Mouse (Mus musculus): ENCODE results near the gene Urm1. TPM values are rescaled to one million over a fixed set of nuclear protein-coding genes. Genes with fewer than 3 reads are reported as not detected.

Urm1 gene
- polyA plus RNA-seq, 1 experiment = 42.3 TPM

DNA sequence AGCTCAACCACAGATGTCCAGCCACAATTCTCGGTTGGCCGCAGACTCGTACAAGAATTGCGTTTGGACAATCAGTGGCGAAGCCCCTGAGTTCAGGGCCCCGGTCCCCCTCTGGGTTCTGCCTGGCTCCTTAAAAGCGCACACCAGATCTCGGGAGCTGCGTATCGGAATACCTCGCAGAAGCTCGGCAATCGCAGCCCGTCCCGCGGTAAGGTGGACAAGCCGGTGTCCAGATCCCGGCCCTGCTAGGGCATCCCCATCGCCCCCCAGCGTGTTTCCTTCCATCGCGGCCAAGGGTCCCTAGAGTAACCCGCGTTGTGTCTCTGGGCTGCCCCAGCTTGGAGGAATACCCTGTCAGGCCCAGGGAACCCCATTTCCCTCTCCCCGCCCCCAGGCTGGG, 25.8 kb downstream of the Urm1 start:
- Histone ChIP-seq H3K4me1 (ENCODE audit: control insufficient read depth, insufficient read depth, insufficient read length, low read length) (no peaks in the 10 kb centered on the region), H3K36me3 (ENCODE audit: control insufficient read depth, insufficient read depth, low read length) (peaks cover 17% of the 10 kb centered on the region), H3K27me3 (ENCODE audit: control insufficient read depth, insufficient read depth, low read length) (no peaks in the 10 kb centered on the region), H3K27ac (ENCODE audit: insufficient read depth, low read depth, low read length) (no peak overlapping the region), H3K4me3 (ENCODE audit: low read depth, low read length) (no peak overlapping the region)
- 75% methylated on average over 25 of the region's 25 CpGs for WGBS
- no peak for TF ChIP-seq CTCF (IDR thresholded peaks at IDR 0.05; ENCODE audit: extremely low read depth, insufficient read length, insufficient replicate concordance, low read depth, low read length)
- no peak for TF ChIP-seq POLR2A (IDR thresholded peaks at IDR 0.05; ENCODE audit: low read depth, low read length)

GRCm38 (mm10) chr2:29846061-29846853, 26.4 kb downstream of the Urm1 start:
- Histone ChIP-seq H3K4me3 (ENCODE audit: low read depth, low read length) (no peak overlapping the region), H3K27ac (ENCODE audit: insufficient read depth, low read depth, low read length) (no peak overlapping the region), H3K4me1 (ENCODE audit: control insufficient read depth, insufficient read depth, insufficient read length, low read length) (no peaks in the 10 kb centered on the region), H3K36me3 (ENCODE audit: control insufficient read depth, insufficient read depth, low read length) (peaks cover 17% of the 10 kb centered on the region), H3K27me3 (ENCODE audit: control insufficient read depth, insufficient read depth, low read length) (no peaks in the 10 kb centered on the region)
- TF ChIP-seq POLR2A (IDR thresholded peaks at IDR 0.05; ENCODE audit: low read depth, low read length) (no peak), CTCF (IDR thresholded peaks at IDR 0.05; ENCODE audit: extremely low read depth, insufficient read length, insufficient replicate concordance, low read depth, low read length) (no peak)
- 33% methylated on average over 47 of the region's 47 CpGs for WGBS

DNA sequence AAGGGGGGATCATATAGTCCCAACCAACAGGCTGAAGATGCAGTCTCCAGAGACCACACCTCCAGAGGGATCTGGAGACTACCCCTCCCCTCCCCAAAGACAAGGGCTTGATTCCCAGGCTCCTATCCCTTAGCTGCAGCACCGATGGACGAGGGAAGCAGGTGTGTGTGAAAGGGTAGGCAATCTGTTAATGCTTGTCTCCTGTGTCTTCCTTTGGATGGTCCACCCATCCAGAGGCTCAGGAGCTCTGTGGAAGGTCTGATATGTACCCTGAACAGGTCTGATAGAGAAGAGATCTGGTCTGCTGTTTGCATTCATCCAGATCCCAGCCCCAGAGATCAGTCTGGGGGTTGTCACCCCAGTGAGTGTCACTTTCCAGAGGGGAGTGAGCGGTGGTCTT, 27.0 kb downstream of the Urm1 start:
- TF ChIP-seq POLR2A (IDR thresholded peaks at IDR 0.05; ENCODE audit: low read depth, low read length) (no peak), CTCF (IDR thresholded peaks at IDR 0.05; ENCODE audit: extremely low read depth, insufficient read length, insufficient replicate concordance, low read depth, low read length) (no peak)
- 64% methylated on average over 3 of the region's 3 CpGs for WGBS
- no peaks in the 10 kb centered on the region for H3K4me1 ChIP-seq (ENCODE audit: control insufficient read depth, insufficient read depth, insufficient read length, low read length)

DNA sequence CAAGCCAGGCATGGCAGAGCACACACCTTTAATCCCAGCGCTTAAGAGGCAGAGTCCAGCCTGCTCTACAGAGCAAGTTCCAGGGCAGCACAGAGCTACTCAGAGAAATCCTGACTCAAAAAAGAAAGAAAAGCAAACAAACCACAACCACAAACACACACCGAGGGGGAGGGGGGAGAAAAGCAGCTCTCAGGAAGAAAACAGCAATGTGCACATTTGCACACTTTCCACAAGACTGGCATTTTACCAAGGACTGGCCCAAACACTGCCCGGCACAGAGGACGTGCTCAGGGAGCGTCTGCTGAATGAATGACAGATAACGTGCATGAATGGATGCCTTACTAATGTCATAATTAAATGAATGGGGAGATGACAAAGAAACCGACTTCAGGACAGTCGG, 29.2 kb downstream of the Urm1 start:
- no peak overlapping the region for H3K4me3 ChIP-seq (ENCODE audit: low read depth, low read length)
- TF ChIP-seq POLR2A (IDR thresholded peaks at IDR 0.05; ENCODE audit: low read depth, low read length) = no peak
- no peak for TF ChIP-seq CTCF (IDR thresholded peaks at IDR 0.05; ENCODE audit: extremely low read depth, insufficient read length, insufficient replicate concordance, low read depth, low read length)
- no peaks in the 10 kb centered on the region for H3K27me3 ChIP-seq (ENCODE audit: control insufficient read depth, insufficient read depth, low read length)
- H3K27ac ChIP-seq (ENCODE audit: insufficient read depth, low read depth, low read length) = no peak overlapping the region
- WGBS = 58% methylated on average over 8 of the region's 8 CpGs
- H3K4me1 ChIP-seq (ENCODE audit: control insufficient read depth, insufficient read depth, insufficient read length, low read length) = no peaks in the 10 kb centered on the region
- H3K36me3 ChIP-seq (ENCODE audit: control insufficient read depth, insufficient read depth, low read length) = peaks cover 1% of the 10 kb centered on the region; the same call in 1 of the 2 replicates

More for the DNA sequence above, 27.0 kb downstream of the Urm1 start:
- H3K4me3 ChIP-seq (ENCODE audit: low read depth, low read length) = no peak overlapping the region
- H3K27ac ChIP-seq (ENCODE audit: insufficient read depth, low read depth, low read length) = no peak overlapping the region
- H3K27me3 ChIP-seq (ENCODE audit: control insufficient read depth, insufficient read depth, low read length) = no peaks in the 10 kb centered on the region
- H3K36me3 ChIP-seq (ENCODE audit: control insufficient read depth, insufficient read depth, low read length) = peaks cover 12% of the 10 kb centered on the region

DNA sequence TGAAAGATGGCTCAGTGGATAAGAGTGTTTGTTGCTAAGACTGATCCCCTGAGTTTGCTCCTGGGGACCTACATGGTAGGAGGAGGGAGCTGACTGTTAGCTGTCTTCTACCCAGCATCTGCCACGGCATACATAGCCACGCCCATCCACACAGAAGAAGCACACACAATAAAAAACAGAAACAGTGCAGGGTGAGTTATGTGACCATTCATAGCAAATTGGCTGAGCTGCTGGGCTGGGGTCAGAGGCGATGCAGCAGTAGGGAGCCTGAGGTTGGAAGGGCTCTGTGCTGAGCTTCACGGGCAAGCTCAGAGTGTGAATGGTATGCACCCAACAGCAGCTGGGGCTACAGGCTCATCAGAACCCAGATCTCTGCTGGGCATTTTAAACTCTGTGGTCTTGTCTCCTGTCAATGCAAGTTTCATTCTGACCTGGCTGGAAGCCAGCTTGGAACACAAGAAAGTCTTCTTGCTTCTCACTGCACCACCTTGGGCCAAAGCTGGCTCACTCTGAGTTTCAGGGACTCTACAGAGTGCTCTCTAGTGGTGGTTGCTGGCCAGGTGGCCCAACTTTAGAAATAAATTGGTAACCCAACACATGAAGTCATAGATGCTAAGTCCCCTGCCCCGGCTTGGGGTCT, 30.1 kb downstream of the Urm1 start:
- WGBS = 51% methylated on average over 5 of the region's 5 CpGs

DNA sequence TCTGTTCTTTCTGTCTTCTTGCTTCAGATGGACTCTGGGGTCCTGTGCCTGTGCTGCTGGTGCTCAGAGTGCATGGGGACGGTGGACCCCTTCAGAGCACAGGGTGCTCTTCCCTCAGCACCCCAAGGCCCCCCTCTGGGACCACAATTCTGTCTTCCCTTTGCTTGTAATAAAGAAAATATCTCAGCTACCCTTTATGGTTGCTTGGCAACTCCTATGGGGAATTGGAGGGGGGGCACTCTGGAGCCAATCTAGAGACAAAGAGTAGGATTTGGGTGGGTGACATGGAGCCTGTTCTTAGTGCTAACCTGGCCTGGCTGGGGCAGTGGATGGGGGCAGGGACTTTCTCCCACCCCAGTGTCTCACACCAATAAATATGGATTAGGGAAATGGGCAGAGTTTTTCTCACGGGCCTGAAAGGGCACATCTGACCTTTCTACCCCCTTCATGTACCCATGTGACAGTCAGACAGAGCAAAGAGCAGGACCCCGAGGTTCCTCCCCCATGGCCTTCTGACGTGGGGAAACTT, 33.1 kb downstream of the Urm1 start:
- Histone ChIP-seq H3K4me1 (ENCODE audit: control insufficient read depth, insufficient read depth, insufficient read length, low read length) (no peaks in the 10 kb centered on the region), H3K27ac (ENCODE audit: insufficient read depth, low read depth, low read length) (no peak overlapping the region), H3K27me3 (ENCODE audit: control insufficient read depth, insufficient read depth, low read length) (no peaks in the 10 kb centered on the region), H3K36me3 (ENCODE audit: control insufficient read depth, insufficient read depth, low read length) (no peaks in the 10 kb centered on the region), H3K4me3 (ENCODE audit: low read depth, low read length) (no peak overlapping the region)
- TF ChIP-seq CTCF (IDR thresholded peaks at IDR 0.05; ENCODE audit: extremely low read depth, insufficient read length, insufficient replicate concordance, low read depth, low read length) (no peak), POLR2A (IDR thresholded peaks at IDR 0.05; ENCODE audit: low read depth, low read length) (no peak)
- 41% methylated on average over 4 of the region's 4 CpGs for WGBS

More for the DNA sequence above, 30.1 kb downstream of the Urm1 start:
- Histone ChIP-seq H3K27ac (ENCODE audit: insufficient read depth, low read depth, low read length) (no peak overlapping the region), H3K4me3 (ENCODE audit: low read depth, low read length) (no peak overlapping the region), H3K4me1 (ENCODE audit: control insufficient read depth, insufficient read depth, insufficient read length, low read length) (no peaks in the 10 kb centered on the region), H3K36me3 (ENCODE audit: control insufficient read depth, insufficient read depth, low read length) (peaks cover under 1% of the 10 kb centered on the region; the same call in 1 of the 2 replicates), H3K27me3 (ENCODE audit: control insufficient read depth, insufficient read depth, low read length) (no peaks in the 10 kb centered on the region)
- TF ChIP-seq POLR2A (IDR thresholded peaks at IDR 0.05; ENCODE audit: low read depth, low read length) = no peak
- TF ChIP-seq CTCF (IDR thresholded peaks at IDR 0.05; ENCODE audit: extremely low read depth, insufficient read length, insufficient replicate concordance, low read depth, low read length) = no peak

DNA sequence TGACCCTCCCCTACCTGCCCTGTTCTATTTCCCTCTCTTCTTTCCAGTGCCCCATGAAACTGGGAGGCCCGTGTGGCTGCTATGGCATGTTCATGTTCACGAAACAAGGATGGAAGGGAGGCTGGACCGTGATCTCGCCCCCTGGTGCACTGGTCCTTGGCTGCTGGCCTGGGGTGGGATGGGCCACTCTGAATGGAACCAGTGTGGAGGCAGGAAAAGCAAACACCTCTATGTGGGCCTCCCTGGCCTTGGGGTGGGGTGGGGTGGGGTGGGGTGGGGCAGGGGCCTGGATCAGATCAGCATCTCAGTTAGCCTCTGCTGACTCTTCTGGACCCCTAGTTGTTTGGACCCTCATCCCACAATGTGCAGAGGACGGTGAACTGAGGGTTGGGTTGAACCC, 33.9 kb downstream of the Urm1 start:
- no peaks in the 10 kb centered on the region for H3K36me3 ChIP-seq (ENCODE audit: control insufficient read depth, insufficient read depth, low read length)
- no peak overlapping the region for H3K4me3 ChIP-seq (ENCODE audit: low read depth, low read length)
- 38% methylated on average over 5 of the region's 5 CpGs for WGBS
- no peaks in the 10 kb centered on the region for H3K4me1 ChIP-seq (ENCODE audit: control insufficient read depth, insufficient read depth, insufficient read length, low read length)
- no peak overlapping the region for H3K27ac ChIP-seq (ENCODE audit: insufficient read depth, low read depth, low read length)
- H3K27me3 ChIP-seq (ENCODE audit: control insufficient read depth, insufficient read depth, low read length) = no peaks in the 10 kb centered on the region
- TF ChIP-seq CTCF (IDR thresholded peaks at IDR 0.05; ENCODE audit: extremely low read depth, insufficient read length, insufficient replicate concordance, low read depth, low read length) (no peak), POLR2A (IDR thresholded peaks at IDR 0.05; ENCODE audit: low read depth, low read length) (no peak)
